Mouse (Mus musculus): ENCODE data around the gene Slc6a17. TPM values are rescaled to one million over a fixed set of nuclear protein-coding genes. Genes with fewer than 3 reads are reported as not detected.

The Slc6a17 gene
- total RNA-seq (2014; fragmentation: Nextera tagmentation) (not detected in 2 replicates), total RNA-seq (2017) (not detected in 2 replicates)

GRCm38 (mm10) chr3:107517631-107518108 lies at the start of gene Slc6a17:
TSS of gene Slc6a17 (minus strand) at chr3:107518018.
- peak; percentile 70 for ATAC-seq (replicated peaks; ENCODE audit: poor library complexity, severe bottlenecking)

GRCm38 (mm10) chr3:107565331-107565730 lies 47.5 kb upstream of the Slc6a17 start:
- no peak for ATAC-seq (replicated peaks; ENCODE audit: poor library complexity, severe bottlenecking)

- no peak for ATAC-seq (replicated peaks; ENCODE audit: poor library complexity, severe bottlenecking)
These were observed 46.1 kb upstream of the Slc6a17 start for GRCm38 (mm10) chr3:107563880-107564279.

- no peak for ATAC-seq (replicated peaks; ENCODE audit: poor library complexity, severe bottlenecking)
These were observed 44.8 kb upstream of the Slc6a17 start for GRCm38 (mm10) chr3:107562591-107562990.

GRCm38 (mm10) chr3:107562104-107562503 lies 44.3 kb upstream of the Slc6a17 start:
- no peak for ATAC-seq (replicated peaks; ENCODE audit: poor library complexity, severe bottlenecking)

- ATAC-seq (replicated peaks; ENCODE audit: poor library complexity, severe bottlenecking), result peak; percentile 84
These were observed 41.4 kb upstream of the Slc6a17 start for GRCm38 (mm10) chr3:107559183-107559582.

GRCm38 (mm10) chr3:107558740-107559139 lies 40.9 kb upstream of the Slc6a17 start:
- ATAC-seq (replicated peaks; ENCODE audit: poor library complexity, severe bottlenecking), result no peak

- ATAC-seq (replicated peaks; ENCODE audit: poor library complexity, severe bottlenecking), result no peak
These were observed 37.0 kb upstream of the Slc6a17 start, which contains the start of gene Ubl4b for GRCm38 (mm10) chr3:107554842-107555241. TSS of gene Ubl4b (minus strand) at chr3:107555073.

- 0 out of 2 replicates have a peak, but pooled peaks have one; percentile 35 for ATAC-seq (replicated peaks; ENCODE audit: poor library complexity, severe bottlenecking)
These were observed 32.7 kb upstream of the Slc6a17 start for GRCm38 (mm10) chr3:107550409-107551049.

GRCm38 (mm10) chr3:107546956-107547355 lies 29.1 kb upstream of the Slc6a17 start:
- no peak for ATAC-seq (replicated peaks; ENCODE audit: poor library complexity, severe bottlenecking)

- ATAC-seq (replicated peaks; ENCODE audit: poor library complexity, severe bottlenecking), result no peak
These were observed 28.0 kb upstream of the Slc6a17 start for GRCm38 (mm10) chr3:107545716-107546412.

- ATAC-seq (replicated peaks; ENCODE audit: poor library complexity, severe bottlenecking), result no peak
These were observed 27.5 kb upstream of the Slc6a17 start for GRCm38 (mm10) chr3:107545278-107545677.

GRCm38 (mm10) chr3:107543158-107544080 lies 25.6 kb upstream of the Slc6a17 start:
- no peak for ATAC-seq (replicated peaks; ENCODE audit: poor library complexity, severe bottlenecking)

- no peak for ATAC-seq (replicated peaks; ENCODE audit: poor library complexity, severe bottlenecking)
These were observed 24.8 kb upstream of the Slc6a17 start for GRCm38 (mm10) chr3:107542584-107542983.

- no peak for ATAC-seq (replicated peaks; ENCODE audit: poor library complexity, severe bottlenecking)
These were observed 19.7 kb upstream of the Slc6a17 start for GRCm38 (mm10) chr3:107537504-107537889.

- no peak for ATAC-seq (replicated peaks; ENCODE audit: poor library complexity, severe bottlenecking)
These were observed 19.1 kb upstream of the Slc6a17 start for GRCm38 (mm10) chr3:107536810-107537503.

- no peak for ATAC-seq (replicated peaks; ENCODE audit: poor library complexity, severe bottlenecking)
These were observed 17.1 kb upstream of the Slc6a17 start for GRCm38 (mm10) chr3:107534951-107535350.

GRCm38 (mm10) chr3:107533532-107533931 lies 15.7 kb upstream of the Slc6a17 start:
- ATAC-seq (replicated peaks; ENCODE audit: poor library complexity, severe bottlenecking), result no peak

- ATAC-seq (replicated peaks; ENCODE audit: poor library complexity, severe bottlenecking), result no peak
These were observed 12.8 kb upstream of the Slc6a17 start for GRCm38 (mm10) chr3:107530581-107530980.

GRCm38 (mm10) chr3:107529182-107529581 lies 11.4 kb upstream of the Slc6a17 start:
- no peak for ATAC-seq (replicated peaks; ENCODE audit: poor library complexity, severe bottlenecking)

Data from granulocyte monocyte progenitor cell, adult 5-6 weeks (primary cell).